Mouse (Mus musculus): ENCODE data around the gene Crym. TPM values are rescaled to one million over a fixed set of nuclear protein-coding genes. Genes with fewer than 3 reads are reported as not detected.

The Crym gene
- total and polyA plus RNA-seq, 2 experiments from 2014 or later: 133 to 171 TPM

- peak; percentile 52 for DNase-seq
- WGBS: 70% methylated on average over 4 of the region's 4 CpGs
Measured at GRCm38 (mm10) chr7:120181401-120182230, 20.3 kb downstream of the Crym start.

GRCm38 (mm10) chr7:120180547-120180946 lies 21.4 kb downstream of the Crym start:
- H3K27me3 ChIP-seq (ENCODE audit: insufficient read depth, low read length): no peaks in the 10 kb centered on the region
- no peak for DNase-seq
- no peak overlapping the region for H3K27ac ChIP-seq (ENCODE audit: low read depth, low read length)
- no peak for TF ChIP-seq CTCF (IDR thresholded peaks at IDR 0.05; ENCODE audit: low read depth)
- 73% methylated on average over 5 of the region's 5 CpGs for WGBS
- no peak overlapping the region for H3K4me2 ChIP-seq (ENCODE audit: low read depth)
- no peak overlapping the region for H3K9ac ChIP-seq
- H3K9me3 ChIP-seq (ENCODE audit: low read length): no peaks in the 10 kb centered on the region
- no peaks in the 10 kb centered on the region for H3K4me1 ChIP-seq (ENCODE audit: insufficient read depth)
- no peaks in the 10 kb centered on the region for H3K36me3 ChIP-seq (ENCODE audit: insufficient read depth)
- no peak for ATAC-seq
- H3K4me3 ChIP-seq (ENCODE audit: low read depth, low read length): no peak overlapping the region

More at GRCm38 (mm10) chr7:120181401-120182230, 20.3 kb downstream of the Crym start:
- H3K27ac ChIP-seq (ENCODE audit: low read depth, low read length): no peak overlapping the region
- no peaks in the 10 kb centered on the region for H3K9me3 ChIP-seq (ENCODE audit: low read length)
- no peaks in the 10 kb centered on the region for H3K36me3 ChIP-seq (ENCODE audit: insufficient read depth)
- H3K4me1 ChIP-seq (ENCODE audit: insufficient read depth): no peaks in the 10 kb centered on the region
- no peak overlapping the region for H3K4me2 ChIP-seq (ENCODE audit: low read depth)
- no peak for TF ChIP-seq CTCF (IDR thresholded peaks at IDR 0.05; ENCODE audit: low read depth)
- H3K4me3 ChIP-seq (ENCODE audit: low read depth, low read length): no peak overlapping the region
- no peaks in the 10 kb centered on the region for H3K27me3 ChIP-seq (ENCODE audit: insufficient read depth, low read length)
- peak; percentile 60; the same call in 1 of the 2 replicates for ATAC-seq
- H3K9ac ChIP-seq: no peak overlapping the region

DNA sequence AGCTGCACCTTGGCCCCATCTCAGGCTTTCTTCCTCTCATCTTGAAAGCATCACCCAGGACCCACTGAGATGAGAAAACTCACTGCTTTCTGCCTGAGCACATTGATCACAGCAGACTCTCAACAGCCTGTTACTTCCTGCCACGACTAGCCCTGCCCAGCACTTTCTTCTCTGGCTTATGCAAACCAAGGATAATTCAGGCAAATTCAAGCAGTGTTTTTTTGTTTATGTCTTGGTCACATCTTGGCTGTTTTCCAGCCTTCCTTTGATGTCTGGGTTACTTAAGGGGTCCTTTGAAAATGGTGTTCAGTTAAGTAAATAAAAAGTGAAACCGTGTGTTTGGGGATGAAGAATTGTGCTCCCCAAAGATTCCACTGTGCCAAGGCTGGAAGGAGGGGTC lies 23.0 kb downstream of the Crym start:
- TF ChIP-seq CTCF (IDR thresholded peaks at IDR 0.05; ENCODE audit: low read depth): no peak
- no peak for DNase-seq

GRCm38 (mm10) chr7:120177611-120178010 lies 24.3 kb downstream of the Crym start:
- TF ChIP-seq CTCF (IDR thresholded peaks at IDR 0.05; ENCODE audit: low read depth): no peak
- 57% methylated on average over 3 of the region's 3 CpGs for WGBS
- DNase-seq (no peak), ATAC-seq (0 out of 2 replicates have a peak, but pooled peaks have one; percentile 54)
- Histone ChIP-seq H3K9ac (no peak overlapping the region), H3K9me3 (ENCODE audit: low read length) (no peaks in the 10 kb centered on the region), H3K4me3 (ENCODE audit: low read depth, low read length) (no peak overlapping the region), H3K27me3 (ENCODE audit: insufficient read depth, low read length) (no peaks in the 10 kb centered on the region), H3K4me2 (ENCODE audit: low read depth) (no peak overlapping the region), H3K4me1 (ENCODE audit: insufficient read depth) (no peaks in the 10 kb centered on the region), H3K27ac (ENCODE audit: low read depth, low read length) (no peak overlapping the region), H3K36me3 (ENCODE audit: insufficient read depth) (no peaks in the 10 kb centered on the region)

More for the DNA sequence above, 23.0 kb downstream of the Crym start:
- Histone ChIP-seq H3K4me1 (ENCODE audit: insufficient read depth) (no peaks in the 10 kb centered on the region), H3K27me3 (ENCODE audit: insufficient read depth, low read length) (no peaks in the 10 kb centered on the region), H3K9ac (no peak overlapping the region), H3K36me3 (ENCODE audit: insufficient read depth) (no peaks in the 10 kb centered on the region), H3K4me3 (ENCODE audit: low read depth, low read length) (no peak overlapping the region), H3K27ac (ENCODE audit: low read depth, low read length) (no peak overlapping the region), H3K9me3 (ENCODE audit: low read length) (no peaks in the 10 kb centered on the region), H3K4me2 (ENCODE audit: low read depth) (no peak overlapping the region)
- no peak for ATAC-seq
- WGBS: 11% methylated on average over 2 of the region's 2 CpGs

DNA sequence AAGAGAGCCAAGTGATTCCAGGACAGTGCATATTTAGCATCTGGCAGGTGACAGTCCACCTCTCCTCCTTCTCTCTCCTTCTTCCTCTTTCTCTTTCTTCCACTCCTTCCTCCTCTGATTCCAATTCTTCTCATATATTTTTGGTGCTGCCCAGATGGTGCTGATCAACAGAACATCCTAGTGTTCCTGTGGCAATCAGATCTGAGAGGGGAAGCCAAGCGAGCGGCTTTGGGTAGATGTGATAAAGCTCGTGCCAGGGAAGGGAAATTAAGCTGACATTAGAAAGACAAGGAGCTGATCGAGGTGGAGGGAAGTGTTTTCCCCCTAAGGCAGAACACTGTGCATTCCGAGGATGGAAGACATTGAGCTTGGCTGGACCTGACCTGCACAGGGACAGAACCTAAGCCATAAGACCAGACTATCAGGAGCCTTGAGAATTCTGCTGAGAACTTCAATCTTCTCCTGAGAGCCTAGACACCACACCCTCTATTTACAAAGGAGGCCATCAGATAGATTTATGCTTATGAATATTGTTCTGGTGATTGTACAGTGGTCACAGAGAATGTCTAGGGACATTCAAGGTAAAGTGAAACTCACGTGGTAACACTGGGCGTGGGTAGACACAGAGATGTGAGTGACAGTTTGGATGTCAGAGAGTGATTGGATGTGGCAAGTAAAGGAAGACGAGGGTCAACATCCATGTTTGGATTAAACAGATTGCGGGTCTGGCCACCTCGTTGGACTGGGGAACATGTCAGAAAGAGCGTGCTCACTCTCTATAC lies 27.0 kb downstream of the Crym start:
- H3K9ac ChIP-seq: no peak overlapping the region
- ATAC-seq (no peak), DNase-seq (no peak)
- H3K27me3 ChIP-seq (ENCODE audit: insufficient read depth, low read length): no peaks in the 10 kb centered on the region
- TF ChIP-seq CTCF (IDR thresholded peaks at IDR 0.05; ENCODE audit: low read depth): no peak
- 81% methylated on average over 11 of the region's 11 CpGs for WGBS
- H3K4me3 ChIP-seq (ENCODE audit: low read depth, low read length): no peak overlapping the region
- no peaks in the 10 kb centered on the region for H3K36me3 ChIP-seq (ENCODE audit: insufficient read depth)
- H3K27ac ChIP-seq (ENCODE audit: low read depth, low read length): no peak overlapping the region
- H3K9me3 ChIP-seq (ENCODE audit: low read length): no peaks in the 10 kb centered on the region
- H3K4me1 ChIP-seq (ENCODE audit: insufficient read depth): no peaks in the 10 kb centered on the region
- H3K4me2 ChIP-seq (ENCODE audit: low read depth): no peak overlapping the region

GRCm38 (mm10) chr7:120173603-120174244 lies 28.2 kb downstream of the Crym start, which contains the start of gene Anks4b:
Anks4b (plus strand) TSS chr7:120173858.
- no peak within 1 kb of the TSS for H3K9ac ChIP-seq
- no peak within 1 kb of the TSS for H3K4me3 ChIP-seq (ENCODE audit: low read depth, low read length)
- ATAC-seq (no peak), DNase-seq (no peak)
- H3K9me3 ChIP-seq (ENCODE audit: low read length): no peaks in the 10 kb centered on the region
- no peaks in the 10 kb centered on the region for H3K36me3 ChIP-seq (ENCODE audit: insufficient read depth)
- H3K27ac ChIP-seq (ENCODE audit: low read depth, low read length): no peak within 1 kb of the TSS
- H3K27me3 ChIP-seq (ENCODE audit: insufficient read depth, low read length): no peaks in the 10 kb centered on the region
- H3K4me2 ChIP-seq (ENCODE audit: low read depth): no peak within 1 kb of the TSS
- WGBS: 86% methylated on average over 10 of the region's 10 CpGs
- no peaks in the 10 kb centered on the region for H3K4me1 ChIP-seq (ENCODE audit: insufficient read depth)
- TF ChIP-seq CTCF (IDR thresholded peaks at IDR 0.05; ENCODE audit: low read depth): no peak

Data from forebrain, postnatal 0 days (tissue).